Mouse (Mus musculus) forebrain, embryonic 14.5 days (tissue): Measurements from ENCODE around the gene Tnfsfm13. TPM values are rescaled to one million over a fixed set of nuclear protein-coding genes. Genes with fewer than 3 reads are reported as not detected.

Experiments
- ATAC-seq: fragments of 200-750 bp; cut with Nextera tagmentation; 2 replicates; pipeline ENCODE4 v1.8.0; 2017; ENCODE audit warnings: mild to moderate bottlenecking, moderate library complexity
- DNase-seq: peaks from one replicate; pipeline ENCODE4 v3.0.0-alpha.2; 2015; ENCODE audit warnings: low spot score
- H3K27ac ChIP-seq: fragments of 300-500 bp; sonication (generic); 2 replicates; pipeline ENCODE4 v1.5.1; 2014; ENCODE audit warnings: low read depth, mild to moderate bottlenecking, control low read depth, low read length, moderate library complexity
- H3K27me3 ChIP-seq: fragments of 300-500 bp; sonication (generic); replicated peaks from 2 replicates; pipeline ENCODE4 v1.6.1; 2014; ENCODE audit warnings: low read length, control low read depth, mixed read lengths; ENCODE audit not compliant: control insufficient read depth, insufficient read depth
- H3K36me3 ChIP-seq: fragments of 300-500 bp; sonication (generic); 2 replicates; pipeline ENCODE4 v1.6.1; 2014; ENCODE audit warnings: low read length, control low read depth; ENCODE audit not compliant: control insufficient read depth, insufficient read depth
- H3K4me1 ChIP-seq: fragments of 300-500 bp; sonication (generic); 2 replicates; pipeline ENCODE4 v1.6.1; 2014; ENCODE audit warnings: antibody characterized with exemption, low read length, control low read depth; ENCODE audit not compliant: control insufficient read depth, insufficient read depth
- H3K4me2 ChIP-seq: fragments of 300-500 bp; sonication (generic); 2 replicates; pipeline ENCODE4 v1.6.1; 2014; ENCODE audit warnings: mild to moderate bottlenecking, control low read depth, low read length
- H3K4me3 ChIP-seq: fragments of 300-500 bp; sonication (generic); 2 replicates; pipeline ENCODE4 v1.5.1; 2014; ENCODE audit warnings: low read depth, low read length, control low read depth
- H3K9ac ChIP-seq: fragments of 300-500 bp; sonication (generic); 2 replicates; pipeline ENCODE4 v1.6.1; 2014; ENCODE audit warnings: mild to moderate bottlenecking, low read length, control low read depth, moderate library complexity
- H3K9me3 ChIP-seq: fragments of 300-500 bp; sonication (generic); replicated peaks from 2 replicates; pipeline ENCODE4 v1.6.1; 2016; ENCODE audit warnings: low read length, control low read depth, mixed read lengths; ENCODE audit not compliant: control insufficient read depth
- WGBS: fragments of 180-500 bp; shearing (Covaris S2); extraction: QIAGEN DNeasy Blood & Tissue Kit; methylation state at CpG from one replicate; pipeline ENCODE4 v1.1.7; 2014; 5-methylcytosine and 5-hydroxymethylcytosine counted together
- polyA plus RNA-seq: library from polyadenylated mRNA; unstranded; fragments of >200 nt; fragmentation: Nextera tagmentation; extraction: Ambion mirVana; gene quantifications from 2 replicates; pipeline ENCODE4 v1.2.1, GENCODE M21; 2014

Gene Tnfsfm13
- polyA plus RNA-seq, 1 experiment from 2014 or later = 1.5 TPM

- H3K36me3 ChIP-seq = no peaks in the 10 kb centered on the region
- H3K9me3 ChIP-seq = no peaks in the 10 kb centered on the region
- no peak overlapping the region for H3K4me2 ChIP-seq
- H3K4me3 ChIP-seq = no peak overlapping the region
- DNase-seq (no peak), ATAC-seq (no peak)
- H3K9ac ChIP-seq = no peak overlapping the region
- 53% methylated on average over 5 of the region's 5 CpGs for WGBS
- H3K27ac ChIP-seq = no peak overlapping the region
- no peaks in the 10 kb centered on the region for H3K27me3 ChIP-seq
- no peaks in the 10 kb centered on the region for H3K4me1 ChIP-seq
These were observed 20.0 kb upstream of the Tnfsfm13 start for GRCm38 (mm10) chr11:69715929-69716328.

GRCm38 (mm10) chr11:69715482-69715881 lies 19.6 kb upstream of the Tnfsfm13 start:
- WGBS = 59% methylated on average over 9 of the region's 9 CpGs
- Histone ChIP-seq H3K4me3 (no peak overlapping the region), H3K4me1 (no peaks in the 10 kb centered on the region), H3K4me2 (no peak overlapping the region), H3K27me3 (no peaks in the 10 kb centered on the region), H3K27ac (no peak overlapping the region), H3K9me3 (no peaks in the 10 kb centered on the region), H3K36me3 (no peaks in the 10 kb centered on the region), H3K9ac (no peak overlapping the region)
- ATAC-seq (no peak), DNase-seq (no peak)

GRCm38 (mm10) chr11:69714636-69715329 lies 18.9 kb upstream of the Tnfsfm13 start:
- ATAC-seq (no peak), DNase-seq (no peak)

GRCm38 (mm10) chr11:69712954-69713672 lies 17.2 kb upstream of the Tnfsfm13 start:
- H3K4me3 ChIP-seq = no peak overlapping the region
- no peaks in the 10 kb centered on the region for H3K4me1 ChIP-seq
- no peaks in the 10 kb centered on the region for H3K36me3 ChIP-seq
- H3K9me3 ChIP-seq = no peaks in the 10 kb centered on the region
- no peak for ATAC-seq
- H3K27me3 ChIP-seq = no peaks in the 10 kb centered on the region
- WGBS = 89% methylated on average over 20 of the region's 20 CpGs
- no peak overlapping the region for H3K4me2 ChIP-seq
- H3K9ac ChIP-seq = no peak overlapping the region
- DNase-seq = no peak
- H3K27ac ChIP-seq = no peak overlapping the region

More at GRCm38 (mm10) chr11:69714636-69715329, 18.9 kb upstream of the Tnfsfm13 start:
- Histone ChIP-seq H3K4me3 (no peak overlapping the region), H3K9ac (no peak overlapping the region), H3K27me3 (no peaks in the 10 kb centered on the region), H3K36me3 (no peaks in the 10 kb centered on the region), H3K4me2 (no peak overlapping the region), H3K27ac (no peak overlapping the region; the same call in 1 of the 2 replicates), H3K9me3 (no peaks in the 10 kb centered on the region), H3K4me1 (no peaks in the 10 kb centered on the region)
- WGBS = 80% methylated on average over 18 of the region's 18 CpGs

DNA sequence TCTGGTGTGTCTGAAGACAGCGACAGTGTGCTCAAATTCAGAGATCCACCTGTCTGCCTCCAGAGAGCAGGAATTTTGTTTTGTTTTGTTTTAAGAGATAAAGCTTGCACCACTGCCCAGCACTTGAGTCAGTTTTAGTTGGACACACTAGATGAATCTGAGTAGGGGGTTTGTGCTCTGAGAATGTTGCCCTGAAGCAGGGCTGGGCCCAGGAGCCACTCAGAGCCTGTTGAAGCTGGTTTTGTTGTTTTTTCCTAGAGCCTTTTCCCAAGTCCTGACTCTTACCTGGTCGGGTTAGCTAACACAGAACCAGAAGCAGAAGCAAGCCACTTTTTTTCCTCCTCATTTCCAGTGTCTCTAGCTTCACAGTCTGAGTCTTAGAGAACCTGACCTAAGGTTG lies 15.2 kb upstream of the Tnfsfm13 start:
- no peaks in the 10 kb centered on the region for H3K9me3 ChIP-seq
- 0 out of 2 replicates have a peak, but pooled peaks cover 2% of the 10 kb centered on the region for H3K4me1 ChIP-seq
- ATAC-seq (no peak), DNase-seq (no peak)
- no peaks in the 10 kb centered on the region for H3K27me3 ChIP-seq
- no peak overlapping the region for H3K27ac ChIP-seq
- H3K36me3 ChIP-seq = no peaks in the 10 kb centered on the region
- no peak overlapping the region for H3K9ac ChIP-seq
- H3K4me3 ChIP-seq = no peak overlapping the region
- WGBS = 72% methylated on average over 2 of the region's 2 CpGs
- H3K4me2 ChIP-seq = no peak overlapping the region

DNA sequence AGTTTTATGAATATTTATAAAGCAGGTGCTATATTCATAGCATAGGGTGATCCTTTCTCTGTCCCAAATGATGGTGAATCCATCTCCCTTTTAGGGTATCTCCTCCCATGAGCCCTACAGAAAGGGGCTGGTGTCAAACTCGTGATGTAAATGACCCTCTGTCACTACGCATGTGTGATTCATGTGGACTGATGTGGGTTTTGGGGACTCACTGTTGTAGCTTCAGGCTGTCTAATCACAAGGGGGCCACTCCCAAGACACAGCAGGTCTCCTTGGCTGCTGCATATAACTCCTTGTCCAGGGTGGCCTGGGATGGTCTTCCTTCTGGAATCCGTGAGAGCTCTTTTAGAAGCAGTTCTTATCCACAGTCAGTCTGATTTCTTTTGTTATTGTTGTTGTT lies 14.6 kb upstream of the Tnfsfm13 start:
- Histone ChIP-seq H3K4me3 (no peak overlapping the region), H3K4me2 (no peak overlapping the region), H3K9me3 (no peaks in the 10 kb centered on the region), H3K36me3 (no peaks in the 10 kb centered on the region), H3K4me1 (0 out of 2 replicates have a peak, but pooled peaks cover 2% of the 10 kb centered on the region), H3K27me3 (no peaks in the 10 kb centered on the region), H3K9ac (no peak overlapping the region), H3K27ac (no peak overlapping the region)
- DNase-seq = no peak
- 75% methylated on average over 3 of the region's 3 CpGs for WGBS
- no peak for ATAC-seq

DNA sequence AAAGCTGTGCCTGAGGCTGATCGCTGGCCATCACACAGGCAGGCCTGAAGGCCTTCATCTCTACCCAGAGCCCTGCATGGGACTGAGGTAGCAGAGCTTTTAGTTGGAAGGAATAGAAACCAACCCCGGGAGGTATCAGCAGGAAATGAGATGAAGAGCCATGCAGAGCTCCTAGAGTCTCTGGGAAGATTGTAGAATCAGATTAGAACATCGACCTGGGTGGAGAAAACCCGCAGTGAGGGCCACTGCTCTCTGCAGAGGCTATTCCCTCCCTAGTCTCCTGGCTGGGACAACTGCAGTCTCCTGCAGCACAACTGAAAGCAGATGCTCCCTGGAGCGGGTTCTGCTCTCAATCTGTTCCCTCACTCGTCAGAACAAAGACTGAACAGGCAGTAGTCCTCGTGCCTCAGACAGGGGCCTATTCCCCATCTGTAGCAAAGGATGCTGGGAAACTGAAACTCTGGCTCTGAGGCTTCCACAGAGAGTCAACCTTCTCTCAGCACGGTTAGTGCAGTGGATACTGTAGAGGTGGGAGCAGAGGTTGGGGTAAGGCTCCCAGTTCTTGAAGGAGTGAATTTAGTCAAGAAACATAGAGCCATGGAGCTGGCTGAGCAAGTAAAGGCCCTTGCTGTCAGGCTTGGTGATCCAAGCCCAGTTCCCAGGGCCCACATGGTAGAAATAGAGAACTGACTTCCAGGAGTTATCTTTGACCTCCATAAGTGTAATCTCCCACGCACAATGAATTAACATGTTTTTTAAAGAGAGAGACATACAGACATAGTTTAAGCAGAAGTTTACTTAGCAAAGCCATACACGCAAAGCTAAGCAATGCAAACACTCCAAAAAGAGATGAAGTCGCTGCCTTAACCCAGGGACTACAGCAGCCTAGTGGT lies 13.9 kb upstream of the Tnfsfm13 start:
- H3K4me2 ChIP-seq = no peak overlapping the region
- H3K36me3 ChIP-seq = no peaks in the 10 kb centered on the region
- WGBS = 57% methylated on average over 11 of the region's 11 CpGs
- H3K27me3 ChIP-seq = no peaks in the 10 kb centered on the region
- no peak overlapping the region for H3K27ac ChIP-seq
- H3K4me3 ChIP-seq = no peak overlapping the region
- no peak overlapping the region for H3K9ac ChIP-seq
- DNase-seq (peak; percentile 25), ATAC-seq (no peak)
- no peaks in the 10 kb centered on the region for H3K9me3 ChIP-seq
- 0 out of 2 replicates have a peak, but pooled peaks cover 2% of the 10 kb centered on the region for H3K4me1 ChIP-seq

- H3K9me3 ChIP-seq = no peaks in the 10 kb centered on the region
- 76% methylated on average over 3 of the region's 3 CpGs for WGBS
These were observed 12.8 kb upstream of the Tnfsfm13 start for GRCm38 (mm10) chr11:69708614-69709265.

More at GRCm38 (mm10) chr11:69708614-69709265, 12.8 kb upstream of the Tnfsfm13 start:
- H3K27ac ChIP-seq = no peak overlapping the region
- H3K4me2 ChIP-seq = no peak overlapping the region
- H3K4me1 ChIP-seq = 0 out of 2 replicates have a peak, but pooled peaks cover 2% of the 10 kb centered on the region
- DNase-seq (no peak), ATAC-seq (no peak)
- H3K36me3 ChIP-seq = no peaks in the 10 kb centered on the region
- H3K9ac ChIP-seq = no peak overlapping the region
- no peaks in the 10 kb centered on the region for H3K27me3 ChIP-seq
- no peak overlapping the region for H3K4me3 ChIP-seq
